ENCODE assay signal across 11 mouse cellular contexts in the genomic region with DNA sequence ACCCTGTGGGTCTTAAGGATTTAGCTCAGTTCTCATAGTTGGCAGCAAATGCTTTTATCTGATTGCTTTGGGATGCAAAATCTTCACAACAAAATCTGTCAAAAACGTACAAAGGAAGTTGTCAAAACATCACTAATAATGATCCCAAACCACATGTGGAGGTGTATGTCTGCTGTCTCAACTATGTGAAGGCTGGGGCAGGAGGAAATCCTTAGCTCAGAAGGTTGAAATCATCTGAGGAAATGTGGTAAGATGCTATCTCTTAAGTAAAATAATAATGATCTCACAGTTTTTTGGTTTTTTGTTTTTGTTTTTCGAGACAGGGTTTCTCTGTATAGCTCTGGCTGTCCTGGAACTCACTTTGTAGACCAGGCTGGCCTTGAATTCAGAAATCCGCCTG.
"Had no signal": no experiment of that assay in that cellular context is flagged by ENCODE, and none has a peak within 500 bp of the region (broad histone marks: within the 10 kb centered on the region; RNA-seq: fewer than 3 reads in every experiment).

No protein-coding gene starts in this region.

- DNase-seq: lung, adult 18-20 months; lung, postnatal 14 days; lung, postnatal 36 days; midbrain, embryonic 14.5 days; retina, postnatal 1 day; right cerebral cortex, adult 18-20 months; thymus, adult 2 months; thymus, postnatal 25 days; thymus, postnatal 4 days had no signal

- ATAC-seq: lung, postnatal 0 days; midbrain, embryonic 16.5 days had no signal
